8 mouse cellular contexts compared by ENCODE assay signal in the genomic region with DNA sequence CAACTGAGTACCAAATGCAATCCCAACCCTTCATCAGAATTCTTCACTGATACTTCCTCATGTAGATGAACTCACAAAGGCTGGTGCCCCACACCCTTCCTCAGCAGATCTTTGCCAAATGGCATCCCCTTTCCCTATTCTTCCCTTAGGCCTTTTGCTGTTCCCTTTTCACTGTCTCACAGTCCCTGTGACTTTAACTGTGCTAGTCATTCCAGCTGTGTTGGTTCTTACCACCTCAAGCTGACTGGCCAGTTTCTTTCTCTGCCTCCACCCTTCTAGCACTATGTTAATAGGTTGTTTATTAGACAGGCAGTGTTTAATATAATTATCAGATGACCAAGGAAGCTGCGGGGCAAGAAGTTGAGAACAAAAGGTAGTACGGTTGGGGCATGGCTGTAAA. TPM values are rescaled to one million over a fixed set of nuclear protein-coding genes. Genes with fewer than 3 reads are reported as not detected.
DNase-seq lines count a peak whose midpoint lies in the region; ATAC-seq and TF ChIP-seq lines count a peak whose summit lies in the region.

No protein-coding gene starts in this region.

- no peak for TF ChIP-seq RAD21 in CH12.LX (IDR thresholded peaks at IDR 0.05; ENCODE audit: low read depth, low read length)

- peak; percentile 27 for DNase-seq in cerebellum, adult 8-10 months
- DNase-seq in cerebellum, postnatal 10 days, result no peak
- no peak for DNase-seq in CH12.LX (ENCODE audit: extremely low read depth)
- no peak for DNase-seq in liver, embryonic 13.5 days
- DNase-seq in thymus, postnatal 0 days (ENCODE audit: low spot score), result no peak
- DNase-seq in left cerebral cortex, adult 18-20 months (ENCODE audit: low spot score in 2 of 2), result no peak

- H3K4me1 ChIP-seq in CH12.LX (ENCODE audit: control insufficient read depth in 1 of 2, insufficient read depth in 2 of 2), result peaks cover 18 to 50% of the 10 kb centered on the region in 2 experiments
- H3K4me1 ChIP-seq in heart, embryonic 12.5 days (replicated peaks), result peaks cover 45% of the 10 kb centered on the region
- peaks cover 82% of the 10 kb centered on the region for H3K4me1 ChIP-seq in liver, embryonic 13.5 days (replicated peaks)

- peak overlapping the region; percentile 48 for H3K4me2 ChIP-seq in CH12.LX (ENCODE audit: insufficient read depth, low read depth, poor library complexity, severe bottlenecking)
- H3K4me2 ChIP-seq in heart, embryonic 12.5 days, result peak overlapping the region; percentile 96
- H3K4me2 ChIP-seq in liver, embryonic 13.5 days, result peak overlapping the region; percentile 99

- H3K9me3 ChIP-seq in CH12.LX (replicated peaks; ENCODE audit: low read length), result no peaks in the 10 kb centered on the region
- H3K9me3 ChIP-seq in heart, embryonic 12.5 days (replicated peaks), result no peaks in the 10 kb centered on the region
- no peaks in the 10 kb centered on the region for H3K9me3 ChIP-seq in liver, embryonic 13.5 days (replicated peaks)

- TF ChIP-seq POLR2A in CH12.LX (IDR thresholded peaks at IDR 0.05; ENCODE audit: low read depth, low read length), result no peak

- ATAC-seq in heart, embryonic 12.5 days (ENCODE audit: insufficient number of reproducible peaks, low FRiP score), result no peak
- no peak for ATAC-seq in liver, embryonic 13.5 days (ENCODE audit: low read depth)
- no peak for ATAC-seq in frontal cortex, adult (ENCODE audit: low TSS enrichment)

- in situ Hi-C loops in CH12.LX (cut with MboI; ENCODE audit: low pct_ligation_motif_present, low pct_unique_long_range_greater_than_20kb, low sequenced_read_pairs), result no loop called here

- H3K9ac ChIP-seq in CH12.LX (ENCODE audit: insufficient read depth, low read depth), result peak overlapping the region; percentile 84
- H3K9ac ChIP-seq in heart, embryonic 12.5 days, result peak overlapping the region; percentile 93
- H3K9ac ChIP-seq in liver, embryonic 13.5 days, result peak overlapping the region; percentile 96

- no peaks in the 10 kb centered on the region for H3K27me3 ChIP-seq in CH12.LX (replicated peaks)
- H3K27me3 ChIP-seq in heart, embryonic 12.5 days (replicated peaks), result no peaks in the 10 kb centered on the region
- H3K27me3 ChIP-seq in liver, embryonic 13.5 days, result no peaks in the 10 kb centered on the region

- H3K36me3 ChIP-seq in CH12.LX (replicated peaks in 1 of 2; ENCODE audit: control insufficient read depth in 1 of 2, insufficient read depth in 1 of 2, low read length in 1 of 2), result peaks cover 15 to 38% of the 10 kb centered on the region in 2 experiments
- peaks cover 33% of the 10 kb centered on the region for H3K36me3 ChIP-seq in heart, embryonic 12.5 days
- peaks cover 42% of the 10 kb centered on the region for H3K36me3 ChIP-seq in liver, embryonic 13.5 days

- dilution Hi-C loops in CH12.LX (cut with MboI; ENCODE audit: extremely low pct_ligation_motif_present, extremely low pct_unique_long_range_greater_than_20kb, low sequenced_read_pairs), result no loop called here

- TF ChIP-seq CTCF in CH12.LX (conservative IDR thresholded peaks at IDR 0.05 in 1 of 2, IDR thresholded peaks at IDR 0.05 in 1 of 2; ENCODE audit: low read depth in 2 of 2, low read length in 2 of 2), result no peak

- H3K4me3 ChIP-seq in CH12.LX (replicated peaks in 1 of 3; ENCODE audit: low read depth in 2 of 3, low read length in 2 of 3, poor library complexity in 1 of 3), result peak overlapping the region; percentile 77 to 90 (median 79)
- peak overlapping the region; percentile 85 for H3K4me3 ChIP-seq in heart, embryonic 12.5 days
- peak overlapping the region; percentile 76 for H3K4me3 ChIP-seq in liver, embryonic 13.5 days (replicated peaks)

- WGBS in heart, embryonic 12.5 days, result 26% methylated on average over 2 of the region's 2 CpGs
- 8% methylated on average over 2 of the region's 2 CpGs for WGBS in liver, embryonic 13.5 days (ENCODE audit: insufficient replicate concordance)

- peaks cover 9% of the 10 kb centered on the region for H3K79me2 ChIP-seq in CH12.LX (replicated peaks; ENCODE audit: control insufficient read depth, extremely low read depth, insufficient read depth, poor library complexity, severe bottlenecking)

- TF ChIP-seq EP300 in CH12.LX (IDR thresholded peaks at IDR 0.05; ENCODE audit: low read length), result no peak

- H3K27ac ChIP-seq in CH12.LX (ENCODE audit: insufficient read depth, low read depth), result no peak overlapping the region
- H3K27ac ChIP-seq in heart, embryonic 12.5 days (ENCODE audit: poor library complexity, severe bottlenecking), result peak overlapping the region; percentile 84
- peak overlapping the region; percentile 99 for H3K27ac ChIP-seq in liver, embryonic 13.5 days

TF ChIP-seq in CH12.LX, 34 proteins besides CTCF, POLR2A, EP300 and RAD21:
- TF ChIP-seq GABPA (IDR thresholded peaks at IDR 0.05; ENCODE audit: insufficient replicate concordance, low read depth, low read length), result no peak
- TF ChIP-seq HCFC1 (IDR thresholded peaks at IDR 0.05; ENCODE audit: low read depth, low read length), result no peak
- TF ChIP-seq MAFK (IDR thresholded peaks at IDR 0.05; ENCODE audit: insufficient replicate concordance, low read length), result no peak

RNA-seq across cellular contexts. Expression of gene Gm49661, which starts 0.6 kb away (rescaled TPM):
- total RNA-seq in CH12.LX (2012; rRNA removed), result 1.8 and 3.1 TPM in 2 replicates
- not detected in 2 replicates for total RNA-seq in CH12.LX (2014; rRNA removed)
- not detected in 2 replicates for polyA plus RNA-seq in CH12.LX (2012; ENCODE audit: insufficient read length, low read depth)
- polyA plus RNA-seq in heart, embryonic 12.5 days (2016; fragmentation: Nextera tagmentation; extraction: Ambion mirVana), result not detected in 2 replicates
- polyA plus RNA-seq in liver, embryonic 13.5 days (2015; fragmentation: Nextera tagmentation; extraction: Ambion mirVana), result not detected in 2 replicates
- polyA plus RNA-seq in thymus, postnatal 0 days (2015; fragmentation: Nextera tagmentation; extraction: Ambion mirVana), result not detected in 2 replicates
- total RNA-seq in left cerebral cortex, adult 18-20 months (2021), result not detected

RNA-seq across cellular contexts. Expression of gene Prdx2, which starts 0.7 kb away (rescaled TPM):
- total RNA-seq in CH12.LX (2012; rRNA removed) (218 and 231 TPM in 2 replicates), CH12.LX (2014; rRNA removed) (231 and 232 TPM in 2 replicates)
- polyA plus RNA-seq in CH12.LX (2012; ENCODE audit: insufficient read length, low read depth), result 158 and 159 TPM in 2 replicates
- 638 and 672 TPM in 2 replicates for polyA plus RNA-seq in heart, embryonic 12.5 days (2016; fragmentation: Nextera tagmentation; extraction: Ambion mirVana)
- 1,982 and 2,114 TPM in 2 replicates for polyA plus RNA-seq in liver, embryonic 13.5 days (2015; fragmentation: Nextera tagmentation; extraction: Ambion mirVana)
- polyA plus RNA-seq in thymus, postnatal 0 days (2015; fragmentation: Nextera tagmentation; extraction: Ambion mirVana), result 450 and 476 TPM in 2 replicates
- 100 to 1,000 TPM; 338 to 344 TPM for total RNA-seq in left cerebral cortex, adult 18-20 months (2021)

RNA-seq across cellular contexts. Expression of gene Rnaseh2a, which starts 0.9 kb away (rescaled TPM):
- total RNA-seq in CH12.LX (2012; rRNA removed) (104 and 115 TPM in 2 replicates), CH12.LX (2014; rRNA removed) (71.6 and 76.2 TPM in 2 replicates)
- polyA plus RNA-seq in CH12.LX (2012; ENCODE audit: insufficient read length, low read depth), result 83.1 and 88.1 TPM in 2 replicates
- 77.1 and 79.0 TPM in 2 replicates for polyA plus RNA-seq in heart, embryonic 12.5 days (2016; fragmentation: Nextera tagmentation; extraction: Ambion mirVana)
- polyA plus RNA-seq in liver, embryonic 13.5 days (2015; fragmentation: Nextera tagmentation; extraction: Ambion mirVana), result 130 TPM in 2 replicates
- polyA plus RNA-seq in thymus, postnatal 0 days (2015; fragmentation: Nextera tagmentation; extraction: Ambion mirVana), result 150 TPM in 2 replicates
- 10 to 100 TPM; 45.8 to 59.8 TPM for total RNA-seq in left cerebral cortex, adult 18-20 months (2021)

RNA-seq across cellular contexts. Expression of gene Junb, which starts 9.9 kb away (rescaled TPM):
- total RNA-seq in CH12.LX (2012; rRNA removed) (226 and 342 TPM in 2 replicates), CH12.LX (2014; rRNA removed) (175 and 217 TPM in 2 replicates)
- polyA plus RNA-seq in CH12.LX (2012; ENCODE audit: insufficient read length, low read depth), result 63.4 and 66.4 TPM in 2 replicates
- polyA plus RNA-seq in heart, embryonic 12.5 days (2016; fragmentation: Nextera tagmentation; extraction: Ambion mirVana), result 11.9 and 13.2 TPM in 2 replicates
- polyA plus RNA-seq in liver, embryonic 13.5 days (2015; fragmentation: Nextera tagmentation; extraction: Ambion mirVana), result 12.2 and 15.3 TPM in 2 replicates
- polyA plus RNA-seq in thymus, postnatal 0 days (2015; fragmentation: Nextera tagmentation; extraction: Ambion mirVana), result 71.2 and 71.6 TPM in 2 replicates
- total RNA-seq in left cerebral cortex, adult 18-20 months (2021), result 100 to 1,000 TPM; 119 to 130 TPM

RNA-seq across cellular contexts. Expression of gene Hook2, which starts 21.8 kb away (rescaled TPM):
- total RNA-seq in CH12.LX (2012; rRNA removed) (17.6 and 24.7 TPM in 2 replicates), CH12.LX (2014; rRNA removed) (7.1 TPM in 2 replicates)
- polyA plus RNA-seq in CH12.LX (2012; ENCODE audit: insufficient read length, low read depth), result 9.8 and 11.7 TPM in 2 replicates
- polyA plus RNA-seq in heart, embryonic 12.5 days (2016; fragmentation: Nextera tagmentation; extraction: Ambion mirVana), result 7.2 and 7.7 TPM in 2 replicates
- polyA plus RNA-seq in liver, embryonic 13.5 days (2015; fragmentation: Nextera tagmentation; extraction: Ambion mirVana), result 7.2 and 7.4 TPM in 2 replicates
- 14.9 and 16.0 TPM in 2 replicates for polyA plus RNA-seq in thymus, postnatal 0 days (2015; fragmentation: Nextera tagmentation; extraction: Ambion mirVana)
- 1 to 10 TPM; 9.6 to 9.7 TPM for total RNA-seq in left cerebral cortex, adult 18-20 months (2021)

Comparison
In these comparisons a context has a peak if more than half of its experiments do, and no peak if none do; other contexts are left out.
1. H3K4me2 ChIP-seq: peak in every context shown above with its lines; median percentile 99 in liver, embryonic 13.5 days; 96 in heart, embryonic 12.5 days; 48 in CH12.LX.